Mouse (Mus musculus) urinary bladder, postnatal 4 days (tissue): ENCODE measurements around the gene Ints7.

Experiments
- DNase-seq, 2 experiments: peaks; one replicate each; pipeline ENCODE4 v3.0.0; 2021 to 2022; ENCODE audit warnings: low spot score in 2 of 2

The Ints7 gene

DNA sequence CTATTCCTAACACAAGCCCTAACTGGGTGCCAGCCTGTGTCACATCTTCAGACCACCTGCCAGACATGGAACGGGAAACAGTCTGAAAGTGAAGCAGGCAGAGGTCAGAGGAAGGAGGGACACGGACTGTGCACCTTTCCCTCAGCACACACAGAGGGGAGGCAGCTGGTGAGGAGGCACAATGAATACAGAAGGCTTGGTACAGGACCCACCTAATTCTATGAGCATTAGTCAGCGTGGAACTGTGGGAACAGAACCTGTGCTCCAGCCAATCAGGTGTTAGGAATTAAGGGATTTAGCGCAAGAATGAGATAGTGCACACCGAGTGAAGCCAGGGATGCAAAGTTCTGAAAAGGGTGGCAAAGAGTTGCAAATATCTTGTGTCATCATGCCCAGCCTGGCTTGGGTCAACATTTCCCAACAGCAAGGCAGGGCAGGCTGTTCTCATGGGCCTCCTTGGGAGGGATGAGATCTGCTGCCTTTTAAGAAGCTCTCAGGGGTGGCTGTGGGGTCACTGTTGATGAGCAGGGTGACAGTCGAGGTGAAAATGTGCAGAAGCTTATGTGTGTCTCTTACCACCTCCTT is 57.2 kb downstream of the Ints7 start:
- no peak for DNase-seq

GRCm38 (mm10) chr1:191634116-191634515 is 58.7 kb downstream of the Ints7 start:
- DNase-seq, result no peak

- DNase-seq, result no peak
Observed at GRCm38 (mm10) chr1:191638404-191638803, 63.0 kb downstream of the Ints7 start.

GRCm38 (mm10) chr1:191639200-191639807 is 63.9 kb downstream of the Ints7 start:
- DNase-seq, result no peak

DNA sequence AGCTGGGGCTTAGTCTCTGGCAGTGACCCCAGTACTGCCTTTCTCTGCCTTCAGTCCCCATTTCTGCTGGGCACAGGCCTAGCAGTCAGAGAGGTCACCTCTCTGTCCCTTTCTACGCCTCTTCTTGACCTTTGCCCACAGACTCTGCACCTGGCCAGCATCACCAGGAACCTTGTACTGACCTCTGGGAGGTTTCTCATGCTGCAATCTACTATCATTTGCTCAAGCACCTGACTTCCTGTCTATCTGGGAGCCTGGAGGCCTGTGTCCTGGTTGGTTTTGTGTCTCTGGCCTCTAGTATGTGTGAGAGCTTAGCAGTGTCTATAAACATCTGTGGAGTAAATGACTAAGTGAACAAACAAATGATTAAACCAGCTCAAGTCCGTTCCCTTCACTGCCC is 64.7 kb downstream of the Ints7 start:
- DNase-seq, result no peak

- DNase-seq, result no peak
Observed at GRCm38 (mm10) chr1:191640848-191641247, 65.4 kb downstream of the Ints7 start.

- DNase-seq, result no peak
Observed at GRCm38 (mm10) chr1:191641438-191641837, 66.0 kb downstream of the Ints7 start.

- DNase-seq, result no peak
Observed at GRCm38 (mm10) chr1:191642903-191643302, 67.5 kb downstream of the Ints7 start.

- no peak for DNase-seq
Observed at GRCm38 (mm10) chr1:191645921-191646320, 70.5 kb downstream of the Ints7 start.

DNA sequence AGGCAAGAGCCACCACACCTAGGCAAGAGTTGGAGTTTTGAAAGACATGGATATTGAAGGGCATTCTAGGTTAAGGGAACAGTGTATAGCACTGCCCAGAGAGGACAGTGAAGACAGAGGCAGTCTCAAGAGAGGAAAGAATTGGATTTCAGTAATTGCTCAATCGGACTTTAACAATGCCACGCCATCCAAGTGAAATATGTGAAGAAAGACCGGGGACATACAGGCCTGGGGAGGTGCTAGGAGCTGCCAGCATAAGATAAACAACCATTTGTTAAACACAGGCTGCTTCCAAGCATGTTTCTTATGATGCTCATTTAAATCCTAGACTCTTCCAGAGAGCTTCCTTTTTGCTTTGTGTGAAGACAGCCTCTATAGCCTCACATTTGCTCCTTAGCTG is 72.2 kb downstream of the Ints7 start:
- DNase-seq, result no peak

GRCm38 (mm10) chr1:191659441-191659840 is 84.0 kb downstream of the Ints7 start:
- no peak for DNase-seq

DNA sequence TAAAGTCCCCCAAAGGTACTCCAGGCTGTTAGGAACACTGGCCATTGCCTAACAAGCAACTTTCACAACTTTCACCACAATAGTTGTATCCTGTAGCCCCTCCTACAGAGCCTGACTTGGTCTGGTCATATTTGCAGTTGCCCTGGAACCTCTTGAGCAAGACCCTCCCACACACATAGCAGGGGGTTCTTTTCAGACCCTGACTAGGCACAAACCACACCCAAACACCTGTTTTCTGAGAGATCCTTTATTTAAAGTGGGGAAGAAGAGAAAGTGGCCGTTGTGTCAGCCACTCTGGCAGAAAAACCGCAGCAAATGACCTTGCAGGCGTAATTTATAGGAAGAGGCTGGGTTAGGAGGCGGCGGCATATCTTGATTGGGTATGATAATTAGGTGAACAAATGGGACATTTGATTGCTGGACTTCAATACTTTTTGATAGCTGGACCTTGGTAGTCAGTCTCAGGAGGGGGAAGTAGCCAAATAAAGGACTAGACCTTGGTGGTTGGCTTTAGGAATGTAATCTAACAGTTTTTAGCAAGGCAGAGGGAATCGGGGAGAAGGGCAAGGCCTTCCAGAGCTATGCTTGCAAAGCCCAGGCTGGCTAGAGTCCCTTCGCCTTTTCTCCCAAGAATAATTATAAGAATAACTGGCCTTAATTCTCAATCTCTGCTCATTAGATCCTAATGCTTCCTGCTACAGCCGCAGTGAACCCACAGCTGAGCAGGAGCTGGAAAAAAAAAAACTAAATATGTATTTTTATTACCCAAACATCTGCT is 85.8 kb downstream of the Ints7 start:
- DNase-seq, result no peak

- DNase-seq, result no peak
Observed at GRCm38 (mm10) chr1:191662178-191662898, 86.9 kb downstream of the Ints7 start.

- DNase-seq, result no peak
Observed at GRCm38 (mm10) chr1:191662899-191663500, 87.6 kb downstream of the Ints7 start.

DNA sequence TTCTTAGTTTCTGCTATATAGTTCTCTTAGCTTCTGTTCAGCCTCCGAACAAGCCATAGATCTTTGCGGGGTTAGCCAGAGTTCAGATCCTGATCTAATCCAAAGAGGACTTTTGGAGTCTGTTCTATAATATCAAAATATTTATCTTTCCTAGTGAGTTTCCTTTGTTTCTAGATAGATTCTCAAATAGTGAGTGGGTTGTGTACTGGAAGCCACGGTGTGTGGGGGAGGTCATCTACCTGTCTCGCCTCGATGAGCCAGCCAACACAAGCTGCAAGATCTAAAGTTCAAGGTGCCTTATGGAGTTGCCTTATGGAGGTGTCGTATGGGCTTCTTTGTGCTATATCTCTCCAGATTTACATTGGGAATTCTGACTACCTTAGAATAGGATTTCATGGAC is 88.2 kb downstream of the Ints7 start:
- no peak for DNase-seq

GRCm38 (mm10) chr1:191666351-191666750 is 90.9 kb downstream of the Ints7 start:
- DNase-seq, result no peak

DNA sequence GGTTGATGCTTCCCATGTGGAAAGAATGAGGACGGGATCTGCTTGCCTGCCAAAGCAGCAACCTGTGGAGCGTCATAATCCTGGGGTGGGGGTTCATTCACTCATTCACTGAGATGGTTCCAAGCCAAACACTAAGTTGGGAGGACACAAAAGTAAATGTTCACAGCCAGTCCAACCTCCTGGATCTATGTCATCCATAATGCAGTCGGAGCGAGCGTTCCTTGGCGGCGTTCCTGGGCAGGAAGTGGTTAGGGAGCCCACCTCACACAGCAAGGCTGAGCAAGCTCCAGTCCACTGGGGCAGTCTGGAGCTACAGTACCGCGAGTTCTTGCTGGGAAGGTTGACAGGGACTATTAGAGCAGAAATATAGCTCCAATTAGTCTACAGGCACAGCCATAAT is 92.6 kb downstream of the Ints7 start:
- no peak for DNase-seq
